Mouse (Mus musculus) cerebral cortex, adult 2 months (tissue): ENCODE results near the gene Adam11.

Experiments used
- WGBS: fragments of 180-500 bp; shearing (Covaris S2); methylation state at CpG from one replicate; pipeline ENCODE4 v1.1.7; 2018; 5-methylcytosine and 5-hydroxymethylcytosine counted together

Gene Adam11

DNA sequence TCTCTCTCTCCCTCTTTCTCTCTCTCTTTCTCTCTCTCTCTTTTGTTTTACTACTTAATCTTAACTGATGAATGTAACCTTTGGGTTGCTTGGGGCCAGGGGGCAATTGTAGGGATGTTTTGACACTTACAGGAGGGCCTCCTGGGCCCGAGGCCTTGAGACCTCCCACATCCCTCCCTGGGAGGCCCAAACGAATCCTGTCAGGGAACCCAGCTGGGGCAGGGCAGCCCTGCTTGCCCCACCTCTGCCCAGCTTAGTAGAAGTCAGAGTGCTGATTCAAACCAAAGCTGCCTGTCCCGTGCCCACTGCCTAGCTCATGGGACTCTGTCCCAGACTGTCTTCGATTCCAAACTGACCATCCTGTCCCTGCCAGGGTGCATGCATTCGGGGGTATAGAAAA lies 17.4 kb downstream of the Adam11 start:
- 64% methylated on average over 5 of the region's 5 CpGs for WGBS

DNA sequence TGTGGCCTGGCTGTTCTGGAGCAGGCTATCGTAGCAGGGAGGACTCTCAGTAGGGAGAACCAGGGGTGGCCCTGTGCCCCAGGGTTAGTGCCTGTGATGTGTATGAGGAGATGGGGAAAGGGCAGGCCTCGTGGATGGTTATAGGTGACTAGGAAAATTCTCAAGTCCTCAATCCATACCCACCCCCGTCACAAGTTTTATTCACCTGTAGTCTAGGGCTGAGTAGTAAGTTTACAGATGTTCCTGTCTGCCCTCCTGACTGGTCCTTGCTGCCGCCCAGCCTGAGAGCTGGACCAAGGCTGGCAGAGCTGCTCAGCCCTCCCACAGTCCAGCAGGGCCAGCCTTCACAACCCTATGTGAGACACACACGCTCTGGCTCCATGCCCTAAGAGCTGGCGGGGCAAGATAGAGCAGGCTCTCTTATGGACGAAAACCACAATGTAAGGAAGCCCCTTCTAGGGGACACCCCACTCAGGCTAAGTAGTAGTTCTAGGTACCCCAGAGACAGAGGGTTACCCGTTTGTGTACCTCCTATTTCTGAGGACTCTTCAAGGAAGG lies 17.9 kb downstream of the Adam11 start:
- WGBS = 70% methylated on average over 8 of the region's 8 CpGs

DNA sequence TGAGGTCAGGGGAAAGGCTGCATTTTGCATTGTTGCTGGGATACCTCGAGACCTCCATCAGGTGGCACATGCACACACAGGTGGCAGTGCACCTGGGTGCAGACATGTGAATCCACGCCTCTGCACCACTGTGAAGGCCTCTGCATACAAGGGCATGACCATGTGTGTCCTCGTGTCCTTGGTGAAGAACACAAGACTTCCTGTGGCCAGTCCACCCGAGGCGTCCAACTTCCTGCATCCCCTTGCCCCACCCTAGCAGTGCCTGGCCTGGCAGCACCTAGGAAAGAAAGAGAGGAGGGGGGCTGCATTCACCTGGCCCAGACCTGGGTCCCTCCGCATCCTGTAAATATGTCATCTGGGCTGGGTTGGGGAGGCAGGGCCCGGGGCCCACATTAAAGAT lies 18.6 kb downstream of the Adam11 start:
- 75% methylated on average over 7 of the region's 7 CpGs for WGBS

DNA sequence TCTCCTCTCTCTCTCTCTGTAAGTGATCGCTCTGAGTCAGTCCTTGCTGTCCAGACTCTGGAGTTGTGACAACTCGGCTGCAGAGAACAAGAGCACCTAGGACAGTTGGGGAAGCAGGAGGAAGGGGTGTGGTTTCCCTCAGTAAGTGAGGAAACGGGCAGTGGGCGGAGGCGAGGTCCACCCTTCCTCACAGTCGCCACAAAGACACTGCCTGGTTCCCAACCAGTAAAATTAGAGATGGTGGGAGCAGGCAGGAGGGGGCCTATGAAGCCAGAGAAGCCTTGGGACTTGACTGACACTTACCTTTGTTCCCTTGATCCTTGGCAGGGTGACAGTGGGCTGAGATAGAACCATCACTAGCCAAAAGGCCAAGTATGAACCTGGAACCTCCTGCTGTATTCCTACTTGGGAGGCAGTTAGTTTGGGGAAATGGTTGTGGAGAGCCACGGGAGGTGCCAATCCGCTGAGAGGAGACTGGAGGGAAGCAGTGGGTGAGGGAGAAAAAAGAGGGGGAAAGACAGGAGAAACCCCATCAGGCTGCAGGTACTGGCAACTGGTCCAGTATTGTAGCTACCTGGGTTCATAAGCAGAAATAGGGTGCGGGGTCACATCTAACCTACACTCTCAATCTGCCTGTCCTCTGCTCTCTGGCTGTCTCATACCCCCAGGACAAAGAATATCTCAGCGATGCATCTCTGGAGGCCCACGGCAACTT lies 19.2 kb downstream of the Adam11 start:
- WGBS = 38% methylated on average over 11 of the region's 11 CpGs

DNA sequence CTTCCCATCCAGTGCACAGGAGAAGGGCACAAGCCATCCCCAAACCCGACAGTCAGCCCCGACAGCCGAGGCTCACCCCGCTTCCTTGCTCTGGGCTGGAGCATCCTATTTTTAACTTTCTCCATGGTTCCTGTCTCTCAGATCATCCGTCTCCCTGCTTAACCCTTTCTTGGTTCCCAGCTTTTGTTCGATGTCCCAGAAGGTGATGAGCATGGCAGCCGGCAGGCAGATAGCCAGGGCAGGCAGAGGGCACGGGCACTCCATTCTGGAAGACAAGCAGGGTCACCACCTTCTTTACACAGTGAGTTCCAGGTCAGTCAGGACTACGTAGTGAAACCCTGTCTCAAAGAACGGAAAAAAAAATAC lies 19.7 kb downstream of the Adam11 start:
- 35% methylated on average over 10 of the region's 10 CpGs for WGBS

DNA sequence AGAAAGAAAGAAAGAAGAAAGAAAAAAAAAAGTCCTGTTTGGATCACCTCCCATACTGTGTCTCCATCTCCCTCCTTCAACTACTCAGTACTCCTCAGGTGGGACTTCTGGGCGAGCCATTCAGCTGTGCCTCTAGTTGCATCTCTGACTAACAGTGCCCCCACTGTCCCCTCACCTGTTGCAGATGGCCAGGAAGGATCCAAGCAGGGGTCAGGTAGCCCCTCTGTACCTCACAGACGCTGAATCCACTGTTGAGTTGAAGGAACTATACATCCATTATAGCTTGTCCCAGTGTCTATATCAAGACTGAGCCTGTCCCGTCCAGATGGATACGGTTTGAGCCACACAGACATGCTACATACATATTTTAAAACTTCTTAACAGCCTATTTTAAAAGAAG lies 20.3 kb downstream of the Adam11 start:
- WGBS = 57% methylated on average over 4 of the region's 4 CpGs

DNA sequence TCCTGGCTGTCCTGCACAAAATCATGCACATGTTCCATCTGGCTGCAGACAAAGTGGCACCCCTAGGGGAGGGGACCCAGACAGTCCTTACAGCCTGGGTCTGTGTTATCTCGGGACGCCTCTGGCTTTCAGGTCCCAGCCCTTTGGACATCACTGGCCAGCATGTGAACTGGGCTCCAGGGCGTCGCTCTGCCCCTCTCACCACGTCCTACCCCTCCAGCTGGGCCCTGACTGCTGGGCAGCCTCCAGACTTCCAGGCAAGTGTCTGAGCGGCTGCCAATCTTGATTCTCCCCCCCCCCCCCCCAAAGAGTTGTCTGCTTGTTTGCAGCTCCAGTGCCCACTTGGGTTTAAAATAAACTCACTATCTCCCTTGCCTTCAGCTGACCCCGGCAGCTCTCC lies 22.2 kb downstream of the Adam11 start:
- 41% methylated on average over 7 of the region's 7 CpGs for WGBS

DNA sequence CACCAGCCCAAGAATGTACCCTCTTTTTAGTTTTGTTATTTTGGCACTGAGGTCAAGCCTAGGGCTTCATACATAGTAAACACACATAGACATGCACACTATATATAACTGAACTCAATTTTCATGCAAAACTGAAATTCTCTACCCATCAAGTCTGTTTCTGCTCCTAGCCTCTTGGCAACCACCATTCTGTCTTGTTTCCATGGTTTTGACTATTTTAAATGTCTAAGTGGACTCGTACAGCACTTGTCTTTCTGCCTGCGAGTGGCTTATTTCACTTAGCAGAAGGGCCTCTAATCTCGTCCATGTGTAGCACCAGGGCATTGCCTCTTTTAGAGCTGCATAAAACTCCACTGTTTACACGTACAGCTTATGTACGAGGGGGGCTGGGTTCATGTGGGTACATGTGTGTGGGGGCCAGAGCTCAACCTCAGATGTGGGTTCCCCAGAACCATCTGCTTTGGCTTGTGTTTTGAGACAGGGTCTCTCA lies 26.5 kb downstream of the Adam11 start:
- WGBS = 47% methylated on average over 5 of the region's 5 CpGs

DNA sequence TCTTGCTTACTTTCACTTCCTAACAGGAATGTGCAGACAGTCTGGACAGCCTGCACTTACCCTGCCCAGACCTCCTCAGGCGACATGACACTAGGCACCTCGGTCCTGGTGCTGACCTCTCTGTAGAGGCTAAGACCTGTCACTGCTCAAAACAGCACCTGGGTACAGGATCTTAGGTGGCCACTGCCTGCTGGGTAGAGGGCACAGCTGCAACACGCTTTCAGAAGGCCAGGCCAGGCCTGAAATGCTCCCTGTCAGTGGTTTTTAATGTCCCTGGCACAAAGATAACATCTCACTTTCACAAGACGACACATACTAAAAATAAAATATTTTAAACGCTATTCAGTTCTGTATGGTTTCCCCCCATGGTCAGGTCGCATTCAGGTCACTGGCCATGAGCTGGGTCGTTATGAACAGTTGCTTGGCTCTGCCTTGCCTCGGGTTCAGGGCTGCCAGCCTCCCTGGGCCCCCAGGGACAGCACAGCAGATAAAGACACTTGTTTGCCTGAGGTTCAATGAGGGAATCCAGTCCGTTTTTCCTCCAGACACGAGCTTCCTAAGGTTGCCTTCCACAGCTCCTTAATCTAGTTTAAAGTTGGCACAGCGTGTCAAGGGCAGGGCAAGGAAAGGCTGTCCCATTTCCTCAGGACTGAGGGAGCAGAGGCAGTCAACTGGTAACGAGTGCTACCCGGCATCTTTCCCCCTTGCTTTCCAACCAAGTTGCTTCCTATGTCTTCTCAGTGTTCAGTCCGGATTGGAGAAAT lies 30.6 kb downstream of the Adam11 start:
- WGBS = 59% methylated on average over 14 of the region's 14 CpGs

DNA sequence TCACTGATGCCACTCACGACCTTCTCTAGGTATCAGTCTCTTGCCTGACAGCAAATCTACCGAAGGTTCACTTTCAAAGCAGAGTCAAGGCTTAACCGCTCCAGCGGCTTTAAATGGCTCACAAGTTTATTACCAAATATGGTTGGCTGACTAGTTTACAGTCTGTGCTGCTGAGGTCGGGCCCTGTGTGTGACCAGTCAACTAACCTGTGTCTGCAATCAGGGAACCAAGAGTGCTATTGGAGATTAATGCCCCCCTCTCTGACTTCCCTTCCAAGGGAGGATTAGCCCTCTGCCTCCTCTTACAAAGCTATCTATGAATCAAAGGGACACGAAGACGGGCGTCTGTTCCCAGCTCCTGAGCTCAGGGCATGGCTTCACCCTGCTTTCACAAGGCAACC lies 32.9 kb downstream of the Adam11 start:
- WGBS = 86% methylated on average over 8 of the region's 8 CpGs

DNA sequence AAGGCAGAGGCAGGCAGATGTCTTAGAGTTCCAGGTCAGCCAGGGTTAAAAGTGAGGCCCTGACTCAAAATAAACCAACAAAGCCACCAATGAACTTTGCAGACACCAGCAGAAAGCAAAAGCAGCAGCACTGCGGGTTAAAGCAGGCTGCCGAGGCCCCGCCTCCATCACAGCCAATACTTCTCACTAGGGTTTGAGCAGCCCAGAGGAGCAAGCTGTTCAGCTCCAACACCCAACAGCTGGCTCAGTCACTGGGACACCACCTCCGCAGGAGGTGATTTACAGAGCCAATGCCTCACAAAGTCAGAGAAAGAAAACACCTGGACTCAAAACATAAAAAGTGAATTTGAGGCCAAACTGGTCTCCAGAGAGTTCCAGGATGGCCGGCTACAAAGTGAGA lies 42.2 kb downstream of the Adam11 start:
- 83% methylated on average over 5 of the region's 5 CpGs for WGBS

DNA sequence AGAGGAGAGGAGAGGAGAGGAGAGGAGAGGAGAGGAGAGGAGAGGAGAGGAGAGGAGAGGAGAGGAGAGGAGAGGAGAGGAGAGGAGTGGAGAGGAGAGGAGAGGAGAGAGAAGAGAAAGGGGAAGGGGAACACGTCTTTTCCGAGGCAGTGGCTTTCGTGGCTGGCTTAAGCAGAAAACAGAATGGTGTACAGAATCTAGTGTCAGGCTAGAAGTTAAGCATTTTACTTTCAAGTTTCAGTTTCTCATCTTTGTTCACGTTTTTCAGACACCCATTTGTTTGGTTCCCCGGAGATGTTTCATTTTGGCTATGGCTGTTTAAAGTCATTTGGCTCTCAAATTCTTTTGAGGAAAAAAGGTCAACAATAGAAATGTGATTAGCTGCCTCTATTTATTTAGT lies 47.0 kb downstream of the Adam11 start:
- WGBS = 63% methylated on average over 5 of the region's 5 CpGs

DNA sequence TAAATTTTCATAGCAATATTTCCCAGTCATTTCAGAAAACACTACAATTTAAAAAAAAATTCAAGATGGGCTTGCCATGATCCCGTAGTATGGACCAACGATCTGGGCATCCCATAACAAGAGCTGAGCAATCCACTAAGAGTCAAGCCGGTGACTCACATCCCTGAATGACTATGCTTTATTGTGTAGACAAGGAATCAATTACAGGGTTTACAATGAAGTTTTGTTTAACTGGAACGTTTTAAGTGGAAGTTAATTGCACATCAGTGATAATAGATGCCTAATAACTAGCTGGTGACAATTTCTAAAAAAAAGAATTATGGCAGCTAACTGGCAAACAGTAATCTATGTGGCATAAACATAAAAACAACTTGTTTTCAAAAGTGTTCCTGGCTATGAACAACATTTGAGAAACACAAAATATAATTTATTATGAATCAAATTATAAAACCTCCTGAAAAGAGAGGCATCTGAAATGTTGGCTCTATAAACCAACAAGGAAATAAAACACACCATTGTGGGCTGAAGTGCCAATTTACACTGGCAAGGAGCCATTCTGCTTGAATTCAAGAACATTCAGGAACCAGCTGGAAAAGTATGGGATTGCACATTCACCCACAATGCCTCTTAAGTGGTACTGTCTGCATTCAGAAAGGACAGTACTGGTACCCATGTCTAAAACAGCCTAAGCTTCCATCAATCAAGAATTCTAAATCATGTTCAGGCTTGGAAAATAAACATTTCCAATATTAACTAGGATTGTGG lies 49.7 kb downstream of the Adam11 start:
- WGBS = 46% methylated on average over 4 of the region's 4 CpGs

DNA sequence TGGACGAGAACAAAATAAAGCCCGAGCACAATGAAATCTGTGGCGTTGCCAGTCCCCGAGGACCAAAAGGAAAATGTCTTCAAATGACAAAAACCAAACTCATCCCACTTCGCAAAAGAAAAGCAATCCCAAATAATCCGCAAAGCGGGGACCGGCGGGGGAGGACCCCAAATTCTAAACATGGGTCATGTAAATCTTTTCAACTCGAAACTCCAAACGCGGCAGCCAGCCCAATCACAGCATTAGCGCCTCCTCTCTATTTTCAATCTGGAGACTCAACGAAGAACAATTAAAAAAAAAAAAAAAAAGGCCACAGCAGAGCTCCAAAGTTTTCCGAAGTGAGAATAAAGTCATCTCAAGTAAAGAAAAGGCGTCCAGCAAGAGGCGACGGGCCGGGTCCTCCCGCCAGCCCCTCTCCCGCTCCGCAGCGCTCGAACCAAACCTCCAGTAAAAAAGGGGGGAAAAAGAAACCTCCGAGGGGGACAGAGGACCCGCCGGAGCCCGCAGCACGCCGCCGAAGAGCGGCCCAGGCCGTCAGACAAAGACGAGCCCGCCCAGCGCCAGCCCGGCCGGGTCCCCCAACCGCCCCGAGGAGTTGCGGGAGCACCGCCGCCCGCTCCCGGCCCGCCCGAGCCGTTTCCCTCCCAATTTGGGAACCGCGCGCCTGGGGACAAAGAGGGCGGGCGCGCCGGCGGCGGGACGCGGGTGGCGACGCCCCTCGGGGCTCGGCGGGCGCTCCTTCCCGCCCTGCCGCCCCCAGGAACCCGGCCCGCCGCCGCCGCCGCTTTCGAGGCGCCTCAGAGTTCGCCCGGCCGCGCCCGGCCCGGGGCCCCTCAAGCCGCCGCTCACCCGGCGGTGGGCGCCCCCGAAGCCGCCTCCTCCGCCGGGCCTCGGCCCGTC lies 57.1 kb downstream of the Adam11 start:
- 2% methylated on average over 58 of the region's 92 CpGs for WGBS

DNA sequence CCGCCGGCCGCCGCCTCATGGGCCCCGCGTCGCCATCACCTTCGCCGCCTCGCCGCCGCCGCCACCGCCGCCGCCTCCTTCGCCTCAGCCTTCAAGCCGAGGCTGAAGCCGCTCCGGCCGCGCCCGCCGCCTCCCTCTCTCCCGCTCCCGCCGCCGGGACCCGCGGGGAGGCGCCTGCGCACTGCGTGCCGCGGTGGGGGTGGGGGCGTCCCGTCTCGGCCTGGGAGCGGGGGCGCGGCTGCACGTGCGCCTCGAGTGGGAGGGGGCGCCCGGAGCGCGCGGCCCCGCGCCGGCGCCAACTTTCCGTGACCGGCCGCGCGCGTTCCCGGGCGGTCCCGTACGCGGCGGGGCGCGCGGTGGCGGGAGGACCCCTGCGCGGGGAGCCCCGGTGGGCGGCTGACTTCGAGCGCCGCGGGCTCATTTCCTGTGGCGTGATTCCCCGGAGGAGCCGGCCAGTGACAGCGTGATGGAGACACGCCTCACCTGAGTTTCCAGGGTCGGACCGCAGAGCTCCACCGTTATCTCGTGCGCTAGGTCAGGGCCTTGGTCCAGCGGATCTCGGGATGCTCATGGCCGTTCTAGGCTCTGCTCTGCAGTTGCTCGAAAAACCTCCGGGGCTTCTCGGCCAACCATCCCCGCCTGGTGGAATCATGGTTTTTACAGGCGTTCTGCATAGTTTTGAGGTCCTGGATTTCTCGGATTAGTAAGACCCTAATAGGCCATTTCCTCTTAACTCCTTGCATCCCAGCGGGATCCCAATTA lies 58.0 kb downstream of the Adam11 start, which contains the start of gene Gjc1:
TSS of gene Gjc1 (minus strand) at position 680 of the 762 bp plus-strand sequence.
- under 1% methylated on average over 95 of the region's 97 CpGs for WGBS

DNA sequence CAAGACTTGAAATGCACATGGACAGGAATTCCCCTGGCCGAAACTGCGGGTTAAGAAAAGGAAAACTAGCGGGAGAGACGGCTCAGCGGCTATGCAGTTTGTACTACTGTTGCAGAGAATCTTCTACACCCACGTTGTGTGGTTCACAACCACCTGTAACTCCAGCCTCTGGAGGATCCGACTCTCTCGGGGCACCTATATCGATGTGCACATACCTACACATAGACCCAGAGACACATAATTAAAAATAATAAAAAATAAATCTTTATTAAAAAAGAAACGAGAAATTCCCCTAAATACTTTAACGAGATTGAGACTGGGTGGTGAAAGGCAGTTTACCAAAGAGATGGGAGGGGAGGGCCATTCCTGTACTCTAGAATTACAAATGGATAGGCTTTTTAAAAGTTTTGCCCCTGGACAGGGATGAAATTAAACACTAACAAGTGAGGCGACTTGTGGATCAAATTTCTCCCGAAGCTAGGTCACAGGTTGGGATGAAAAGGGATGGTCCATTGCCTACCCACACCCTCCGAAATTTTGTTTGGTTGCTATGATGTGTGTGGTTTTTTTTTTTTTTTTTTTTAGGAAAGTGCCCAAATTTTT lies 58.6 kb downstream of the Adam11 start:
- 12% methylated on average over 14 of the region's 14 CpGs for WGBS

DNA sequence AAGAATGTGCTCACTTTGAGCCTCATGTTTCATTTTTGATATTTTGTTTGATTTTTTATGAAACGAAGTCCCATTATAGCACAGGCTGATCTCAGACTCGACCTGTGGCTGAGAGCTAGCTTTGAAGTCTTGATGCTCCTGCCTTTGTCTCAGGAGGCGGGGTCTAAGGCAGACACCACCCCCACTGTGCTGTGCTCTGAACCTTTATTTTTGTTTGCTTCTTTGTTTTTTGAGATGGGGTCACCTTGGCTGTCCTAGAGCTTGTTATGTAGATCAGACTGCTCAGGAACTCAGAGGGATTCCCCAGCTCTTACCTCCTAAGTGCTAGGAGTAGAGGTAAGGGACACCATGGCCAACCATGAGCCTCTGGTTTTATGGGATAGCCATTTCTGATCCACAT lies 59.2 kb downstream of the Adam11 start:
- 35% methylated on average over 3 of the region's 3 CpGs for WGBS

DNA sequence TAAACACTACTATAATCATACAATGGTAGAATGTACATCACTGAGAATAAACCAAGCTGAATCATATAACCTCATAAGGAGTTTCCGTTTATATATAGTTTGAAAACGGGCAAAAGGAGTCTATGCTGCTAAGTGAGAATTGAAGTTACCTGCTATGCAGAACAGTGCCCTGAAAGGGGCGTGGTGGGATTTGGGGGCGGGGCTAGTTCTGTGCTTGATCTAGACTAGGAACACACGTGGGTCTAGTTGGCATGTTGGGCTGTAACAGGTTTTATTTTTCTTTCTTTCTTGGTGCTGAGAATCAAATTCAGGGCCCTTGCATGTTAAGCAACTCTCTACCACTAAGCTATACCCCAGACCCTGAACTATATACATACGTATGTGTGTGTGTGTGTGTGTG lies 60.0 kb downstream of the Adam11 start:
- 54% methylated on average over 6 of the region's 6 CpGs for WGBS

DNA sequence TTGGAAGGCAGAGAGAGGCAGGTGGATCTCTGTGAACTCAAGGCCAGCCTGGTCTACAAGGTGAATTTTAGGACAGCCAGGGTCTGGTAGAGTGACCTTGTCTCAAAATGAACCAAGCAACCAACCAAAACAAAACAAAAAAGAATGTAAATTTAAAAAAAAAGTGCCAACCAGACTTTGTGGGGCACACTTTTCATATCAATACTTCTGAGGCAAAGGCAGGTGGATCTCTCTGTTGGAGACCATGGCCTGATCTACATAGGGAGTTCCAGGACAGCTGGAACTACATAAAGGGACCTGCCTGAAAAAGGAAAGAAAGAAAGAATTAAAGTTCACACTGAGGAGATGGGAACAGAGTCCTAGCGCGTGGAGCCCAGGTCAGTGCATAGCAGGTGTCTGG lies 65.2 kb downstream of the Adam11 start:
- 85% methylated on average over 2 of the region's 2 CpGs for WGBS

DNA sequence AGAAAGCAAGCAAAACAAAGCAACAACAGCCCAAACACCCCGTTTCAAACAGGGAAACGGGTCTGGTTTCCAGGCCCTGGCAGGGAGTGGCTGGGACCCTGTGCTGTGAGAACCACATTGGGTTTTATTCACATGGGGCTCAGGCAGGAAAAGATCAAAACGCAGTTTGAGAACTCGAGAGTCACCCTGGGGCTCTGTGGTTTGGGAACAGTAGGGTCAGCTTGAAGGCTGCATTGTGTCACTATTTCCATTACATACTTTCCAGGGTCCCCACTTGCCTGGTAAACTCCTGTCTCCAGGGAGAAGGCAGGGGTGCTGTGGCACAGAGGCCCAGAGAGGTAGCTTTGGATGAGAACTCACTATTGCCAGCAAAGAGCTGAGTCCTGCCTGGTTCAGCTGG lies 65.9 kb downstream of the Adam11 start:
- WGBS = 70% methylated on average over 4 of the region's 4 CpGs
